Mouse (Mus musculus): ENCODE data around the gene Tmem159.

Tmem159 gene

DNA sequence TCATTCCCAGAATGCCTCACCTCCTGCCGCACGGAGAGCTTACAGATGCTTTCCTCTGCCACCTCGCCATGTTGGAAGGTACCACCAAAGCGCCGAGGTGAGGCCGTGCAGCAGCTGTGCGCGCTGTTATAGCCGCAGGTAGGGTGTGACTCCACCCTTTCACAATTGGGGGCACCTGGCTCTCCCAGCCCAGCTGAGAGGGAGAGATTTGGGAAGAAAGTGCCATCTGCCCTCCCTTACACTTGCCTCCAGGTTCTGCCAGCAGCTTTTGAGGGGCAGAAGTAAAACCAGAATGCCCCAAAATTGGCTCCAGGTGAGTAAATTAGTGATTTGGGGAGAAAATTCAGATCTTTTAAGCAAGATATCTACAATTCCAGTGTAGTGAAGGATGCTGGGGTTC is 43.0 kb downstream of the Tmem159 start, which contains the start of gene Zp2:
Gene Zp2, minus strand, starts transcription at position 101 of the 400 bp plus-strand sequence.
- no peak for DNase-seq

GRCm38 (mm10) chr7:120150257-120150656 is 48.1 kb downstream of the Tmem159 start:
- peak; percentile 29 for DNase-seq

DNA sequence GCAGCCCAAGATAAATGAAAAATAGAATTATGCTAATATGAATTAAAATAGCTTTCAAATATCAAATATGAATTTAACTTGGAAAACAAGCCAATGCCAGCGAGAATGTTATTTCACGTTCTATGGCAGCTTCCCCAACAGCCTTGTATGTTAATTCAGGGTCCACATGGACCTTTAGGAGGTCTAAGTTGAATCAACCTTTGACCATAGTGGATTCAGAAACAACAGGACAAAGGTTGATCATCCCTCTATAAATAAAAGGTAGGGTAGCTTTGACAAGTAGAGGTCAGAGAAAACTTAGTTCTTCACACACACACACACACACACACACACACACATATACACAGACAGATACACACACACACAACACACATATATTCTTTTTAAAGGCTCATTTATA is 48.7 kb downstream of the Tmem159 start:
- DNase-seq, result no peak

DNA sequence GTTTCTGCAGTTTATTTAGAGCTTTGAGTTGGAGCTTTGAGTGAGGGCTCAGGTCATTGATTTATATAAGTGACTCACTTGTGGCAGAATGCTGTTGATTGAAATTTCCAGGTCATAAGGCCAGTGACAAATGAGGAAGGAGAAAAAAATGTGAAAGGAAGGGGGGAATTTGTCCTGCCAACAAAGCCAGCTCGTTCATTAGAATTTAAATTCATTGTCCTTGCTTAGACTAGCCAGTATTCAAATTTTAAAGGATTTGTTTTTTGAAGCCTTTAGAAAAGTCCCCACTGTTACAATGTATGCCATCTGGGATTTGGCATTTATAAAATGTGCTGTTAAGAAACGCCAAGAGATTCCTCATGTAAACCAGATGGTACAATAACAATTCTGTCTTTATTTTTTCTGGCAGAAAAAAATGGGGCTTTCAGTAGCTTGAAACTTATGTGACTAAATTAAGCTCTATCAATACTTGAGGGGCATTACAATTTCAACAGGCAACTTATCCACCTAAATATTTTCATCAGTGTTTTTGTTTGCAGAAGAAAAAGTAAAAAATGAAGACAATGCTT is 54.8 kb downstream of the Tmem159 start:
- DNase-seq, result no peak

DNA sequence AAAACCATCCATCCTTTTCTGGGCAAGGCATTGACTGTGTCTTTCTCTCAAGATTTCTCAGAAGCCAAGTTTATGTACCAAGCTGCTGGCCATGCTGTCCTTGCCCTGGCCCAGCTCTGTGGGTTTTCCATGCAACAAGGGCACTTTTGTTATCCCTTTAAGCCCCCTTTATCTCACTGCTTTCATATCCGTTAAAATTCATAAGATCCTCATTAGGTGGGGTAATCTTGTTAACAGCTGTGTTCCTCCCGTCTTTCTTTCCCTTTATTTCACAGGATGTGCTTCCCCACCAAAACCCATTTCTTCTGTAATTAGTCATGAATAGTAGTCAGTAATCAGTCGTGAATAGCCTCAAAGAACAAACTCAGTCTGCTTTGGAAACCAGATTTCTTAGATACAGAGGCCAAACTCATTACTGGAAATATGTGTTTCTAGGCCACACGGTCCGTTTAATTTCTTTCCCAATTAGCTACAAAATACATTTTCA is 55.5 kb downstream of the Tmem159 start:
- DNase-seq, result no peak

GRCm38 (mm10) chr7:120158121-120158613 is 56.0 kb downstream of the Tmem159 start:
- DNase-seq, result no peak

GRCm38 (mm10) chr7:120163581-120164251 is 61.6 kb downstream of the Tmem159 start:
- peak; percentile 70 for DNase-seq
